Mouse (Mus musculus) common myeloid progenitor, adult 5-6 weeks (primary cell): ENCODE data around the gene Scn1b. TPM values are rescaled to one million over a fixed set of nuclear protein-coding genes. Genes with fewer than 3 reads are reported as not detected.

Experiments used
- ATAC-seq: replicated peaks from 2 replicates; pipeline ENCODE4 v1.8.0; 2016; ENCODE audit warnings: low read depth, mild to moderate bottlenecking, moderate TSS enrichment, inconsistent platforms; ENCODE audit not compliant: poor library complexity, severe bottlenecking
- total RNA-seq: library from RNA; stranded (forward); fragments of 200-1000, 187-1606 nt; gene quantifications from 2 replicates; pipeline ENCODE4 v1.2.3, GENCODE M21; 2017

The Scn1b gene
- total RNA-seq, 1 experiment from 2014 or later = not detected

- ATAC-seq = no peak
Measured at GRCm38 (mm10) chr7:31094774-31095501, 31.9 kb downstream of the Scn1b start.

GRCm38 (mm10) chr7:31089721-31090120, 37.1 kb downstream of the Scn1b start:
- ATAC-seq = peak; percentile 89

- no peak for ATAC-seq
Measured at GRCm38 (mm10) chr7:31088206-31088605, 38.6 kb downstream of the Scn1b start.

GRCm38 (mm10) chr7:31087262-31087661, 39.5 kb downstream of the Scn1b start:
- ATAC-seq = no peak

GRCm38 (mm10) chr7:31086175-31086755, 40.5 kb downstream of the Scn1b start:
- no peak for ATAC-seq

GRCm38 (mm10) chr7:31085171-31085570, 41.6 kb downstream of the Scn1b start:
- no peak for ATAC-seq

- ATAC-seq = no peak
Measured at GRCm38 (mm10) chr7:31084140-31084539, 42.7 kb downstream of the Scn1b start.

GRCm38 (mm10) chr7:31082831-31083588, 43.8 kb downstream of the Scn1b start:
- ATAC-seq = no peak

- ATAC-seq = no peak
Measured at GRCm38 (mm10) chr7:31082106-31082505, 44.7 kb downstream of the Scn1b start.

- no peak for ATAC-seq
Measured at GRCm38 (mm10) chr7:31081106-31081505, 45.7 kb downstream of the Scn1b start.

GRCm38 (mm10) chr7:31080611-31081010, 46.2 kb downstream of the Scn1b start:
- ATAC-seq = no peak

- ATAC-seq = no peak
Measured at GRCm38 (mm10) chr7:31079670-31080069, 47.1 kb downstream of the Scn1b start.

GRCm38 (mm10) chr7:31077885-31078445, 48.8 kb downstream of the Scn1b start:
- ATAC-seq = peak; percentile 84

- ATAC-seq = no peak
Measured at GRCm38 (mm10) chr7:31077470-31077869, 49.3 kb downstream of the Scn1b start.

- ATAC-seq = no peak
Measured at GRCm38 (mm10) chr7:31076492-31076891, 50.3 kb downstream of the Scn1b start, which contains the start of gene Fxyd3. TSS of gene Fxyd3 (minus strand) at chr7:31076704.

GRCm38 (mm10) chr7:31074713-31075069, 52.1 kb downstream of the Scn1b start:
- no peak for ATAC-seq

- ATAC-seq = no peak
Measured at GRCm38 (mm10) chr7:31074061-31074712, 52.6 kb downstream of the Scn1b start.

GRCm38 (mm10) chr7:31073546-31073945, 53.3 kb downstream of the Scn1b start:
- ATAC-seq = no peak

GRCm38 (mm10) chr7:31072326-31072725, 54.5 kb downstream of the Scn1b start:
- ATAC-seq = no peak

GRCm38 (mm10) chr7:31070324-31070723, 56.5 kb downstream of the Scn1b start:
- no peak for ATAC-seq
